Mouse (Mus musculus) myocyte (in vitro differentiated cells): ENCODE results near the gene Emg1. TPM values are rescaled to one million over a fixed set of nuclear protein-coding genes. Genes with fewer than 3 reads are reported as not detected.

Experiments used
- H3K27me3 ChIP-seq: one replicate; pipeline ENCODE4 v1.6.1; 2011; ENCODE audit not compliant: control insufficient read depth, insufficient read depth, insufficient read length
- H3K36me3 ChIP-seq: one replicate; pipeline ENCODE4 v1.6.1; 2011; ENCODE audit not compliant: control insufficient read depth, insufficient read depth
- H3K4me2 ChIP-seq: one replicate; pipeline ENCODE4 v1.6.1; 2011; ENCODE audit warnings: low read depth, control low read depth
- H3K4me3 ChIP-seq: one replicate; pipeline ENCODE4 v1.5.1; 2011; ENCODE audit warnings: mild to moderate bottlenecking, control low read depth, moderate library complexity
- H3K79me2 ChIP-seq: one replicate; pipeline ENCODE4 v1.6.1; 2011; ENCODE audit not compliant: control insufficient read depth, insufficient read depth
- H3ac ChIP-seq: one replicate; pipeline ENCODE4 v1.6.1; 2011; ENCODE audit not compliant: control insufficient read depth, insufficient read length
- CEBPB ChIP-seq: IDR thresholded peaks from 2 replicates; pipeline ENCODE4 v1.6.1; 2011; ENCODE audit warnings: mild to moderate bottlenecking, moderate library complexity; ENCODE audit not compliant: poor library complexity, insufficient read depth, severe bottlenecking
- E2F4 ChIP-seq: IDR thresholded peaks from one replicate; pipeline ENCODE4 v1.6.1; 2011; ENCODE audit warnings: mild to moderate bottlenecking, control low read depth, moderate library complexity; ENCODE audit not compliant: insufficient read depth
- MAX ChIP-seq: IDR thresholded peaks from one replicate; pipeline ENCODE4 v1.6.1; 2011; ENCODE audit warnings: low read depth, mild to moderate bottlenecking, control low read depth
- MYOD1 ChIP-seq, 3 experiments: IDR thresholded peaks; one replicate each; pipeline ENCODE4 v1.6.1; 2011; ENCODE audit warnings: control low read depth in 2 of 3, low read depth in 2 of 3, mild to moderate bottlenecking in 2 of 3, moderate library complexity in 1 of 3; ENCODE audit not compliant: insufficient read length in 2 of 3, control insufficient read depth in 1 of 3
- MYOG ChIP-seq, 3 experiments: IDR thresholded peaks; one replicate each; pipeline ENCODE4 v1.6.1; 2011; ENCODE audit warnings: control low read depth in 2 of 3, low read depth in 2 of 3, mild to moderate bottlenecking in 2 of 3; ENCODE audit not compliant: insufficient read length in 2 of 3, control insufficient read depth in 1 of 3, insufficient read depth in 1 of 3
- POLR2A ChIP-seq: IDR thresholded peaks from one replicate; pipeline ENCODE4 v1.6.1; 2011; ENCODE audit warnings: low read depth, mild to moderate bottlenecking, control low read depth, moderate library complexity; ENCODE audit not compliant: insufficient read length
- POLR2AphosphoS2 ChIP-seq: IDR thresholded peaks from one replicate; pipeline ENCODE4 v1.6.1; 2011; ENCODE audit warnings: low read depth, control low read depth; ENCODE audit not compliant: insufficient read length
- REST ChIP-seq: IDR thresholded peaks from one replicate; pipeline ENCODE4 v1.6.1; 2011; ENCODE audit warnings: mild to moderate bottlenecking, control low read depth, moderate library complexity; ENCODE audit not compliant: insufficient read depth, insufficient read length
- SRF ChIP-seq: IDR thresholded peaks from one replicate; pipeline ENCODE4 v1.6.1; 2011; ENCODE audit warnings: low read depth; ENCODE audit not compliant: control insufficient read depth, insufficient read length
- TCF12 ChIP-seq: IDR thresholded peaks from one replicate; pipeline ENCODE4 v1.6.1; 2011; ENCODE audit warnings: mild to moderate bottlenecking, control low read depth; ENCODE audit not compliant: poor library complexity, insufficient read depth, severe bottlenecking
- TCF3 ChIP-seq: IDR thresholded peaks from one replicate; pipeline ENCODE4 v1.6.1; 2011; ENCODE audit warnings: low read depth, control low read depth; ENCODE audit not compliant: insufficient read length
- USF1 ChIP-seq: IDR thresholded peaks from one replicate; pipeline ENCODE4 v1.6.1; 2011; ENCODE audit warnings: low read depth, mild to moderate bottlenecking, control low read depth, moderate library complexity
- polyA plus RNA-seq: library from polyadenylated mRNA; unstranded; fragments of >200 nt; fragmentation: generic; extraction: Trizol; gene quantifications from one replicate; pipeline ENCODE4 v1.2.1, GENCODE M21; 2012; ENCODE audit warnings: missing spikeins

Emg1 gene
- polyA plus RNA-seq, 1 experiment = 103 TPM

DNA sequence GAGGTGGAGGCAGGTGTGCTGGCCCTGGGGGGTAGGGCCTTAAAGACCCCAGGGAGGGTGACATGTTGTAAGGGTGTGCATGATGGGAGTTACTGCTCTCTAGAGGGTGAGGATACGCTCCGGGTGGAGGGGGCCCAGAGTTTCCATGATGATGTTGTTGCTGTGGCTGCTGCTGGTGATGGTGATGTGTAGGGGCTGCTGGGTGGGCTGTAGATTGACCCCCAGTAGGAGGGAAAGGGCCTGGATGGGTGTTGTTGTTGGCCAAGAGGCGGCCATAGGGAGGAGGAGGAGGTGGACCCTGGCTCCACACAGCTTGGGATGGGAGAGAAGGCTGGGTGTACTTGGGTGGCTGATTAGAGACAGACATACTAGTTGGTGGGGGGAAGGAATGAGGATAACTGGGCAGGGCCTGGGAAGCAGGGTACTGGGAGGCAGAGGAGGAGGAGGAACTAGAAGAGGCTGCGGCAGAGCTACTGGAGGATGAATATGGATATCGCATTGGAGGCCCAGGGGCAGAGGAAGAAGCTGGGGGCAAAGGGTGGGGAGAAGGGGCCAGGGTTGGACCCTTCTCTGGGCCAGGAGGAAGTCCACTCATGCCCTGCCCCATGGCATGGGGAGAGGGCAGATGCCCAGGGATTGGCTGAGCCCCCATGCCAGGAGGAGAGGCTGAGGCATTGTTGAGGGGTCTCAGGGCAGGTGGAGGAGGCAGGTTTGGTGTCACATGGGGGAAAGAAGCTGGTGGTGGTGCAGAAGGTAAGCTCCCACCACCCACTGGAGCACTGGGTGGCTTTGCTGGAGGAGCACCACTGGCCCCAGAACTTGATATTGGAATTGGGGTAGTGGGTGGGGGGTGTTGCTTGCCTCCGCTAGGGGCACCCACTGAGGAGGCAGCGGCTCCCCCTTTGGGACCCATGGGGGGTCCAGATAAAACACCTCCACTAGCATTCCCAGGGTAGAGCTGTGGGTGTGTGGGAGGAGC lies 35.0 kb upstream of the Emg1 start:
- Histone ChIP-seq H3K4me2 (no peak overlapping the region), H3K4me3 (peak overlapping the region; percentile 22), H3K27me3 (no peaks in the 10 kb centered on the region), H3ac (no peak overlapping the region), H3K36me3 (peaks cover 4% of the 10 kb centered on the region), H3K79me2 (peaks cover 23% of the 10 kb centered on the region)
- TF ChIP-seq TCF12 (no peak), E2F4 (no peak), REST (no peak), MYOG (IDR thresholded peaks at IDR 0.05; ENCODE audit: control insufficient read depth in 1 of 3, insufficient read depth in 1 of 3, insufficient read length in 2 of 3, low read depth in 2 of 3) (no peak), POLR2AphosphoS2 (peak; percentile 53), MYOD1 (IDR thresholded peaks at IDR 0.05; ENCODE audit: control insufficient read depth in 1 of 3, insufficient read length in 2 of 3, low read depth in 2 of 3) (no peak)

DNA sequence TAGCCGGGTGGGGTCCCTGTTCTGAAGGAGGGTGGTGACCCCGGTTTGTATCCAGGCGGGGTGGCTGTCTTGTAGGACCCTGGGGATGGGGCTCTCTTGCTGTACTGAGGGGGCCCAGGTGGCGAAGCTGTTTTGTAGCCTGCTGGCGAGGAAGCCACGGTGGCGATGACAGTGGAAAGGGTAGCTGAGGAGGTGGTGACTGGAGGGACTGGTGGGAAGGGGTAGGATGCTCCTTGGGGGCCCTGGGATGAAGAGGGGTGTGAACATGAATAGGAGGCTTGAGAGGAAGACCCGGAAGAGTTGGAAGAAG lies 34.3 kb upstream of the Emg1 start:
- Histone ChIP-seq H3K79me2 (peaks cover 16% of the 10 kb centered on the region), H3K27me3 (no peaks in the 10 kb centered on the region), H3ac (peak overlapping the region; percentile 33), H3K4me3 (peak overlapping the region; percentile 22), H3K4me2 (peak overlapping the region; percentile 58), H3K36me3 (peaks cover 4% of the 10 kb centered on the region)
- no peak for TF ChIP-seq SRF
- TF ChIP-seq USF1 = no peak
- no peak for TF ChIP-seq TCF12
- TF ChIP-seq POLR2AphosphoS2 = no peak
- TF ChIP-seq TCF3 = no peak

DNA sequence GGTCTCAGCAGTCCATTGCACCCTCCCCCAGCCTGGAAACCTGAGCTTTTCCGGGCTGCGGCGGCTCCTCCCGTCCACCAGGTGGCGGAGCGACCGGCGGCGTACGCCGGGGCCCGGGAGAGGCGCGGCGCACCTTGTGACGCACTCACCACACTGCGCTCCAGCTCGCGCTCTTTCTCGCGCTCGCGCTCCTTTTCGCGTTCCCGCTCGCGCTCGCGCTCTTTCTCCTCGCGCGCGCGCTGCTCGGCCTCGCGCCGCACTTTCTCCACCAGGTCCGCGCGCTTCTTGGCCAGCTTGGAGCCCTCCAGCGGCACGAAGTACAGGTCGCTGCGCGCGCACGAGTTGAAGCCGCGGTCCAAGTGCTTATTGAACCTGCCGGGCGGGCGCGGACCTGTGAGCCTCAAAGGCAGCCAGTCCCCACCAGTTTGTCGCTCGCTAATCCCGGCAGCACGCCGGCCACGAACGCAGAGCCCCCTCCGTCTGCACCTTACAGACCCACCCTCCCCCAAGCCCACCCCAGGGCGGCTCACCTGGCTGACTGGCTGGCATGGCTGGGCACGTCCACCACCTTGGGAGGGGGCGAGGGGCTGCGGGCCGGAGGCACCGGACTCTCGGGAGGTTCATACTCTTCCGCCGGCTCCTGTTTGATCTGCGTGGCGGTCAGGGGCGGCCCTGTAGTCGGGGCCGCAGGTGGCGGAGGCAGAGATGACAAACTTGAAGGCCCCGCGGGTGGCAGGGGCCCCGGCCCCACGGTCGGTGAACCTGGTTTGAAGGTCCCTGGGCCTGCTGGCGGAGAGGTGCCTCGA lies 33.7 kb upstream of the Emg1 start:
- Histone ChIP-seq H3K4me2 (peak overlapping the region; percentile 58), H3ac (peak overlapping the region; percentile 33), H3K36me3 (peaks cover 4% of the 10 kb centered on the region), H3K4me3 (peak overlapping the region; percentile 22), H3K79me2 (peaks cover 10% of the 10 kb centered on the region), H3K27me3 (no peaks in the 10 kb centered on the region)
- TF ChIP-seq E2F4 = peak; percentile 3
- no peak for TF ChIP-seq MAX
- TF ChIP-seq MYOD1 (IDR thresholded peaks at IDR 0.05; ENCODE audit: control insufficient read depth in 1 of 3, insufficient read length in 2 of 3, low read depth in 2 of 3) = no peak
- TF ChIP-seq MYOG (IDR thresholded peaks at IDR 0.05; ENCODE audit: control insufficient read depth in 1 of 3, insufficient read depth in 1 of 3, insufficient read length in 2 of 3, low read depth in 2 of 3) = peak in 1 of 3 experiments; percentile 5
- TF ChIP-seq TCF12 = no peak
- TF ChIP-seq USF1 = no peak
- no peak for TF ChIP-seq CEBPB
- no peak for TF ChIP-seq REST
- no peak for TF ChIP-seq TCF3
- TF ChIP-seq POLR2A = peak; percentile 70
- peak; percentile 97 for TF ChIP-seq POLR2AphosphoS2
- peak; percentile 65 for TF ChIP-seq SRF

GRCm38 (mm10) chr6:124744755-124745321 lies 32.9 kb upstream of the Emg1 start:
- Histone ChIP-seq H3K36me3 (peaks cover 4% of the 10 kb centered on the region), H3K79me2 (peaks cover 2% of the 10 kb centered on the region), H3K4me3 (peak overlapping the region; percentile 22), H3ac (peak overlapping the region; percentile 33), H3K27me3 (no peaks in the 10 kb centered on the region), H3K4me2 (peak overlapping the region; percentile 58)
- TF ChIP-seq POLR2AphosphoS2 (peak; percentile 79), REST (no peak)

- H3K36me3 ChIP-seq = peaks cover 4% of the 10 kb centered on the region
- no peak overlapping the region for H3K4me3 ChIP-seq
- no peak overlapping the region for H3ac ChIP-seq
- H3K27me3 ChIP-seq = no peaks in the 10 kb centered on the region
- H3K4me2 ChIP-seq = no peak overlapping the region
- no peaks in the 10 kb centered on the region for H3K79me2 ChIP-seq
- no peak for TF ChIP-seq SRF
- peak; percentile 29 for TF ChIP-seq POLR2AphosphoS2
- no peak for TF ChIP-seq POLR2A
- TF ChIP-seq REST = no peak
- no peak for TF ChIP-seq MYOG (IDR thresholded peaks at IDR 0.05; ENCODE audit: control insufficient read depth in 1 of 3, insufficient read depth in 1 of 3, insufficient read length in 2 of 3, low read depth in 2 of 3)
- TF ChIP-seq USF1 = no peak
- TF ChIP-seq MAX = no peak
Observed at GRCm38 (mm10) chr6:124743647-124744046, 31.7 kb upstream of the Emg1 start.
